Mouse (Mus musculus) ES-Bruce4 (cell line): ENCODE measurements around the gene Dnajc15. TPM values are rescaled to one million over a fixed set of nuclear protein-coding genes. Genes with fewer than 3 reads are reported as not detected.

Experiments used
- H3K27ac ChIP-seq: 2 replicates; pipeline ENCODE4 v1.5.1; 2012; ENCODE audit warnings: low read length, inconsistent platforms; ENCODE audit not compliant: insufficient read depth
- H3K27me3 ChIP-seq: 2 replicates; pipeline ENCODE4 v1.6.1; 2012; ENCODE audit warnings: mild to moderate bottlenecking, low read length, inconsistent platforms; ENCODE audit not compliant: control insufficient read depth, poor library complexity, insufficient read depth, severe bottlenecking
- H3K36me3 ChIP-seq: 2 replicates; pipeline ENCODE4 v1.6.1; 2012; ENCODE audit warnings: inconsistent platforms, mild to moderate bottlenecking, low read length, moderate library complexity; ENCODE audit not compliant: control insufficient read depth, poor library complexity, insufficient read depth, severe bottlenecking
- H3K4me1 ChIP-seq: one replicate; pipeline ENCODE4 v1.8.1; 2011; ENCODE audit warnings: low read length; ENCODE audit not compliant: control insufficient read depth, insufficient read depth
- H3K4me3 ChIP-seq: 2 replicates; pipeline ENCODE4 v1.5.1; 2011; ENCODE audit warnings: low read depth, mild to moderate bottlenecking, low read length
- H3K9ac ChIP-seq: 2 replicates; pipeline ENCODE4 v1.6.1; 2012; ENCODE audit warnings: low read depth, mild to moderate bottlenecking, inconsistent platforms; ENCODE audit not compliant: poor library complexity, severe bottlenecking
- H3K9me3 ChIP-seq: replicated peaks from 2 replicates; pipeline ENCODE4 v1.6.1; 2012; ENCODE audit warnings: mild to moderate bottlenecking, low read length, inconsistent platforms; ENCODE audit not compliant: control insufficient read depth, poor library complexity, insufficient read depth, severe bottlenecking
- CTCF ChIP-seq: IDR thresholded peaks from one replicate; pipeline ENCODE4 v1.8.1; 2011; ENCODE audit warnings: low read depth, low read length
- EP300 ChIP-seq: IDR thresholded peaks from 2 replicates; pipeline ENCODE4 v1.6.1; 2011; ENCODE audit warnings: low read depth, low read length; ENCODE audit not compliant: insufficient read depth
- POLR2A ChIP-seq: IDR thresholded peaks from one replicate; pipeline ENCODE4 v1.8.1; 2011; ENCODE audit warnings: low read length; ENCODE audit not compliant: insufficient read depth
- polyA plus RNA-seq: library from polyadenylated mRNA; stranded (reverse); fragments of >200 nt; gene quantifications from 2 replicates; pipeline ENCODE4 v1.2.4, GENCODE M21; 2011; ENCODE audit warnings: low read depth; ENCODE audit not compliant: missing spikeins, insufficient read depth, insufficient read length

Gene Dnajc15
- polyA plus RNA-seq, 1 experiment: 53.7 TPM

DNA sequence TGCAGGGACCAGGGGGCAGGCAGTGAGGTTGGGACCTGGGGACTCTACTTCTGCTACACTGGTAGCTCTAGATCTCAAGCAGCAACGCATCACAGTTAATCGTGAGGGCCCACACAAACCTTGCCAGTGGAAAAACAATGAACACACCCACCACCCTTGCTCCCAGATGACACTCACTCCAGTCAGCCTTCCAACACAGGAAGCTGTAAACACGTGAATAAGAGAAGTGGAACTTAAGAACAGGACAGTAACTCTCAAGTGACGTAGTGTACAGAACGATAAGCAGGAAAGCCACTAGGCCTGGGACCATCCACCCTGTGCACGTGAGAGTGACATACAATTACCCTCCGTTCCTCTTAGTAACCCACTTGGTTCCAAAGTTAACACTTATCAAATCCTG, 25.1 kb downstream of the Dnajc15 start:
- no peak overlapping the region for H3K9ac ChIP-seq
- H3K4me3 ChIP-seq: no peak overlapping the region
- TF ChIP-seq CTCF (no peak), EP300 (no peak), POLR2A (no peak)
- H3K9me3 ChIP-seq: no peaks in the 10 kb centered on the region
- no peaks in the 10 kb centered on the region for H3K27me3 ChIP-seq
- no peaks in the 10 kb centered on the region for H3K4me1 ChIP-seq
- no peak overlapping the region for H3K27ac ChIP-seq
- H3K36me3 ChIP-seq: no peaks in the 10 kb centered on the region; the same call in 1 of the 2 replicates

DNA sequence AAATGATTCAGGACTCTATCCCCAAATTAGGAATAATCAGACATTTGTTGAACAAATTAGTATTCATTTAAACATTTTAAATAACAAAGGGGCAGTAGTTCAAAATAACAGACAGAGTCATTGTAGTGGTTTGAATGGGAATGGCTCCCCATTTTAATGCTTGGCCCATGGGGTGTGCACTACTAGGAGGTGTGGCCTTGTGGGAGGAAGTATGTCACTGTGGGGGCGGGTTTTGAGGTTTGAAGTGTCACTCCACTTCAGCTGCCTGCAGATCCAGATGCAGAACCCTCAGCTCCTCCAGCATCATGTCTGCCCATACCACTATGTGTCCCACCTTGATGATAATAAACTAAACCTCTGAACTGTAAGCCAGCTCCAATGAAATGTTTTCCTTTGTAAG, 26.6 kb downstream of the Dnajc15 start:
- H3K27me3 ChIP-seq: no peaks in the 10 kb centered on the region
- no peak overlapping the region for H3K4me3 ChIP-seq
- no peaks in the 10 kb centered on the region for H3K4me1 ChIP-seq
- no peaks in the 10 kb centered on the region; the same call in 1 of the 2 replicates for H3K36me3 ChIP-seq
- no peak overlapping the region for H3K9ac ChIP-seq
- H3K9me3 ChIP-seq: no peaks in the 10 kb centered on the region
- TF ChIP-seq POLR2A: no peak
- H3K27ac ChIP-seq: no peak overlapping the region

DNA sequence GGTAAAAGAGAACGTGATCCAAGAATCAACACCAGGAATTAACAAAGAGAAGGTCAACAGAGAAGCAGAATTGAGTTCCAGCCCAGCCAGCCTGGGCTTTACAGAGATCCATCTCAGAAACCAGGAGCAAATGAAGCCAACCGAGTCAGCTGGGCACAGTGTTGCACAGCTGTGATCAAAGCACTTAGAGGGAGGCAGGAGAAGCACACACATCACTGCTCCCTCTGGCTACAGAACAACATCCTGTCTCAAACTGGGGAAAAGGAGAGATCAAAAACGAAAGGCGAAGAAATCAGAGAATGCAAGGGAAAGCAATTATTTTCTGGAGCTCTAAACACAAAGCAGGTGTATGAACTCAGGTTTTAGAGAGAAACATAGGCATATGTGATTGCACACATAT, 28.7 kb downstream of the Dnajc15 start:
- Histone ChIP-seq H3K4me1 (no peaks in the 10 kb centered on the region), H3K4me3 (no peak overlapping the region), H3K27ac (no peak overlapping the region), H3K27me3 (no peaks in the 10 kb centered on the region), H3K9me3 (no peaks in the 10 kb centered on the region), H3K9ac (no peak overlapping the region), H3K36me3 (no peaks in the 10 kb centered on the region)
- no peak for TF ChIP-seq POLR2A
- TF ChIP-seq CTCF: no peak
- no peak for TF ChIP-seq EP300

DNA sequence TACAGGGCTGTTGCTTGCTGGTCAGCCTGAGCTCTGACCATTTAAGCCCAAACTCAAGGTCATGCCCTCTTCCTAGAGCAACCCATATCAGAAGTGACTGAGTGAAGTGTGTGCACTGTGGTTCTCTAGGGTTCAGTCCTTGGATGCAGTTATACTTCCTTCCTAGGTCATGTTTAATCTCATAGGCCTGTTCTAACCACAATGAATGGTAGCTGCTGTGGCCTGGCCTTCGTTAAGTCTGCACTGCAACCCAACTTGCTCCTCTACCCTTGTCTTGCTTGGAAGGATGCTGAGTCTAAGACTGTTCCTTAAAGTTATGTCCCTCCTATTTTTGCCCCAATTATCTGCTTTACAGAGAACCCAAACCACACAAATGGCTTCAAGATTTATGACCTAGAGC, 29.4 kb downstream of the Dnajc15 start:
- no peaks in the 10 kb centered on the region for H3K4me1 ChIP-seq
- H3K4me3 ChIP-seq: no peak overlapping the region
- H3K36me3 ChIP-seq: no peaks in the 10 kb centered on the region
- no peaks in the 10 kb centered on the region for H3K9me3 ChIP-seq
- TF ChIP-seq CTCF (no peak), EP300 (no peak), POLR2A (no peak)
- H3K27me3 ChIP-seq: no peaks in the 10 kb centered on the region
- H3K27ac ChIP-seq: no peak overlapping the region
- H3K9ac ChIP-seq: no peak overlapping the region

DNA sequence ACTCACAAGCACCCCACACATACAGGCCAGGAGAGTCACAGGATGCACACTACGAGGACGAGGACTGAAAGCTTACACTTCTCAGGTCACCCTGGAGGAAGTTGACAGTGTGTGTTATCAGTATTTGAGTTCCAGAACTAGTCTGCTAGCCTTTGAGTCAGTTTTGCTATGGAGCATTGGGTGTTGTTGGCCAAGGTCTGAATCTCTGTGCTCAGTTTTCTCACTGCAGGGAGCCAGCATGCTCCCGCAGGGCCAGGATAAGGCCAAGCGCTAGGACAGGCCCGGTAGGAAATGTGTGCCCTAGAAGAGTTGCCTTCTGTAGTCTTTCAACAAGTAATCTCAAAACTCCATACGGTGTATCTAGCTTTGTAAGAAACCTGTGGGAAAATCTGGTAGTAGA, 34.4 kb downstream of the Dnajc15 start:
- H3K4me1 ChIP-seq: no peaks in the 10 kb centered on the region
- no peak overlapping the region for H3K4me3 ChIP-seq
- no peaks in the 10 kb centered on the region for H3K27me3 ChIP-seq
- no peak for TF ChIP-seq CTCF
- no peak for TF ChIP-seq EP300
- no peak overlapping the region for H3K9ac ChIP-seq
- no peaks in the 10 kb centered on the region for H3K9me3 ChIP-seq
- H3K27ac ChIP-seq: no peak overlapping the region
- H3K36me3 ChIP-seq: no peaks in the 10 kb centered on the region

DNA sequence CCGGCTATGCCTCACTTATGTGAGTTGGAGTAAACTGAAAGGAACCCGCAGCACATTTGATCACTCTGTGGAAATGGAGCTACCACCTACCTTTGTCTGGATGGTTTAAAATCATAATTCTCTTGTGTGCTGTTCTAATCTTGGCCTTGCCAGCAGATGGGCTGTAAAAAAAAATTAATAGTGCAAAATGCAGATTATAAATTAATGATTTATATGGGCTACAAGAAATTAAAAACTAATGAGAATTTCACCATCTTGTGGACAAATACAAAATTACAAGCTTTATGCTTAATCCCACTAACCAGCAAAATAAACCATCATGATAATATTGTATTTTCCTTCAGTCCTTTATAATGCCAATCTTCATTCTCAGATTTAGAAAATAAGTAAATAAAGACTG, 34.8 kb downstream of the Dnajc15 start:
- no peaks in the 10 kb centered on the region for H3K36me3 ChIP-seq
- H3K4me3 ChIP-seq: no peak overlapping the region
- no peaks in the 10 kb centered on the region for H3K9me3 ChIP-seq
- no peak for TF ChIP-seq EP300
- no peak for TF ChIP-seq CTCF
- no peak for TF ChIP-seq POLR2A
- no peak overlapping the region for H3K9ac ChIP-seq
- no peaks in the 10 kb centered on the region for H3K4me1 ChIP-seq
- no peak overlapping the region for H3K27ac ChIP-seq
- H3K27me3 ChIP-seq: no peaks in the 10 kb centered on the region
